Mouse (Mus musculus): Measurements from ENCODE around the gene Nelfb.

GRCm38 (mm10) chr2:25167481-25167880 lies 43.8 kb downstream of the Nelfb start:
- TF ChIP-seq GATA1 (IDR thresholded peaks at IDR 0.05; ENCODE audit: borderline replicate concordance, low read length) = no peak
- no peak for TF ChIP-seq FLI1 (IDR thresholded peaks at IDR 0.05; ENCODE audit: low read length)
